Mouse (Mus musculus): ENCODE results near the gene Rbm3. TPM values are rescaled to one million over a fixed set of nuclear protein-coding genes. Genes with fewer than 3 reads are reported as not detected.
A peak's percentile ranks its signal among the peaks of the same experiment; 100 is the strongest.

Gene Rbm3
- polyA plus RNA-seq (2015; fragmentation: Nextera tagmentation; extraction: Ambion mirVana), result 372 and 405 TPM in 2 replicates

DNA sequence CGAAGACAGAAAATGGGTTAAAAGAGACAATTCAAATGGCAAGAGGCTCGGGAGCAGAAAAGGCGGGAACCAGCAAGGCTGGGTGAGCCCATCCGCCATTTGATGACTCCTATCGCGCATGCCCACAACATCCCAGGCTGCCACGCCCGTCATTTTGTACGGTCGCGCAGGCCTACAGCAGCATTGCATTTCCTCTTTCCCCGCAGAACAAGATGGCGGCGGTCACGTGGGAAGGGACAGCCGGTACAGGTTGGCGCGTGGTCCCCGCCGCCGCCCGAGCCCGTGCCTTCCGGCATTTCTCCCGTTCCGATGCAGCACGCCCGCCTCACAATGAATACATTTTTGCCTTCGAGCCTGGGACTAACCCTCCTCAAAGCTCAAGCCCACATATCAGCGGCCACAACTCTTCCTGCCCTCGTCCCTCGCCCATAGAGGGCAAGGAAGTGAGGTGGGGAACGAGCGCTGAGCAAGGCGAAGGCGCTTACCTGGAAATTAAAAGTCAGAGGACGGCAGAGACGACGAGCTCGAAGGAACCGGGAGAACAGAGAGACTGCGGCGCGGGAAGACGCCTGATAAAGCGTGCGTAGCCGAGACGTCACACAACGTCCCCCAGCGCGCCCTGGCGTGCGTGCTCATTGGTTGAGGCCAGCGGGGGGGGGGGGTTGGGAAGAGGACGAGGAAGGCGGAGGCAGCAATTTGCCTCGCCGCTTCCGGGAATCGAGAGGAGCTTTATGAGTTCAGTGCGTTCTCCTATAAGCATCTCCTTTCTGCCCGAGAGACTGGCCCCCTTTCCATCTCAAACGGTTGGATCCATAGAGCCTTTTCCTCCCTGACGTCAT is at the start of gene Rbm3:
Gene Rbm3 (minus strand): TSS at position 728 of the 839 bp plus-strand sequence.
- peaks cover 6% of the 10 kb centered on the region for H3K4me1 ChIP-seq (ENCODE audit: control insufficient read depth, insufficient read depth, low read length)
- no peaks in the 10 kb centered on the region for H3K9me3 ChIP-seq (ENCODE audit: control insufficient read depth, low read length)
- ATAC-seq, result peak; percentile 97
- peak within 1 kb of the TSS; percentile 97 for H3K27ac ChIP-seq (ENCODE audit: low read length)
- H3K9ac ChIP-seq (ENCODE audit: low read depth, low read length), result peak within 1 kb of the TSS; percentile 81
- H3K4me2 ChIP-seq (ENCODE audit: low read depth, low read length), result peak within 1 kb of the TSS; percentile 64
- WGBS, result 22% methylated on average over 62 of the region's 65 CpGs
- H3K36me3 ChIP-seq (ENCODE audit: control insufficient read depth, insufficient read depth, low read length), result no peaks in the 10 kb centered on the region
- H3K4me3 ChIP-seq (ENCODE audit: low read length), result peak within 1 kb of the TSS; percentile 67
- no peaks in the 10 kb centered on the region for H3K27me3 ChIP-seq (replicated peaks; ENCODE audit: control insufficient read depth, insufficient read depth, low read length)

DNA sequence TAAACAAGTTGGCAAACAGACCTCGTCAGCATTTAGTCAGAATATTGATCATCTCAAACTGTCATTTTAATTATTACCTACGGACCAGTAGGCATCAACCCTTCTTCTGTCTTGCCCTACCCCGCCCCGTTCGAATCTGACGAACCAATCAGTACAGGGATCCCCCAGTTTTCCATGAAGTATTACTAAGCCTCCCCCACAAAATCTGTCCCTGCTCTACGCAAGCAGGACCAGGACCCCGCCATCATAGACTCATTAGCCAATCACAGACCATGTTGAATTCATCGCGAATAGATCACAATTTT is 47.7 kb upstream of the Rbm3 start, which contains the start of gene Ebp:
Gene Ebp (minus strand): TSS at position 94 of the 305 bp plus-strand sequence.
- WGBS, result 17% methylated on average over 10 of the region's 10 CpGs
- Histone ChIP-seq H3K9ac (ENCODE audit: low read depth, low read length) (peak within 1 kb of the TSS; percentile 79), H3K27me3 (replicated peaks; ENCODE audit: control insufficient read depth, insufficient read depth, low read length) (no peaks in the 10 kb centered on the region), H3K36me3 (ENCODE audit: control insufficient read depth, insufficient read depth, low read length) (no peaks in the 10 kb centered on the region), H3K4me2 (ENCODE audit: low read depth, low read length) (peak within 1 kb of the TSS; percentile 60), H3K9me3 (ENCODE audit: control insufficient read depth, low read length) (no peaks in the 10 kb centered on the region), H3K4me1 (ENCODE audit: control insufficient read depth, insufficient read depth, low read length) (no peaks in the 10 kb centered on the region), H3K4me3 (ENCODE audit: low read length) (peak within 1 kb of the TSS; percentile 63), H3K27ac (ENCODE audit: low read length) (no peak within 1 kb of the TSS)
- ATAC-seq, result 0 out of 2 replicates have a peak, but pooled peaks have one; percentile 31

DNA sequence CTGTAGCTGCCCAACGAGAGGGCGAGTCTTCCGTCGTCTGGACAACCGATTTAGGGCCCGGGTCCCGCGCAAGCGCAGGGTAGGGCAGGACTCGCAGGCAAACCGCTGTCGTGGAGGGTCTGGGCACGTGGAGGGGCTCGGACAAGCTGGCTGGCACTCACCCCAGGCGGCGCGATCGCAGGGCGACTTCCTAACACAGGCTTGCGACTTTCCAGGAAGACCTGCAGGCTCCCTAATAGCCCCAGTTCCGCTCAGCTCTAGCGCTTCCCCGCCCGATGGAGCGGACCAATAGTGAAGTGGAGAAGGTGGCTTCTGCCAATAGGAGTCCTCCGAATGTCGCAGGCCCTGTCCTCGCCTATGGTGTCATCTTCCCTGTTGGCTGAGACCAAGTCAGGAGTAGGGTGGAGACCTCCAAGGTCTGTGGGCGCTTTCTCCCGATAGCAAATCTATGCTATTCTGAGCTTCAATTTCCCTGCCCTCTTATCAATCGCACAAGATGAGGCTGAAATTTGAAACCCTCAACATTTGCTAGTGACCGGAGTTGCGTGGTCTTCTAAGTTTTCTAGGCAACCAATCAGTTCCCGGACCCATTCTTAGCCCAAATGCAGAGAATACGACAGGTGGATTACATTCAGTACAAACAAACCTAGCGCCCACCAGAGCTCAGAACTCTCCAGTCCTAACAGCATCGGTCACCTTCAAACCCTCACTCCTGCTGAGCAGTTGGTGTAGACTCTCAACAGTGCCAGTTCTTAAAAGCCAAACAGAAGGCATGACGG is 47.1 kb upstream of the Rbm3 start:
- Histone ChIP-seq H3K9me3 (ENCODE audit: control insufficient read depth, low read length) (no peaks in the 10 kb centered on the region), H3K4me3 (ENCODE audit: low read length) (peak overlapping the region; percentile 63), H3K9ac (ENCODE audit: low read depth, low read length) (peak overlapping the region; percentile 79), H3K36me3 (ENCODE audit: control insufficient read depth, insufficient read depth, low read length) (no peaks in the 10 kb centered on the region), H3K27ac (ENCODE audit: low read length) (no peak overlapping the region), H3K4me2 (ENCODE audit: low read depth, low read length) (peak overlapping the region; percentile 60), H3K27me3 (replicated peaks; ENCODE audit: control insufficient read depth, insufficient read depth, low read length) (no peaks in the 10 kb centered on the region), H3K4me1 (ENCODE audit: control insufficient read depth, insufficient read depth, low read length) (no peaks in the 10 kb centered on the region)
- WGBS, result 12% methylated on average over 38 of the region's 38 CpGs
- ATAC-seq, result peak; percentile 99

DNA sequence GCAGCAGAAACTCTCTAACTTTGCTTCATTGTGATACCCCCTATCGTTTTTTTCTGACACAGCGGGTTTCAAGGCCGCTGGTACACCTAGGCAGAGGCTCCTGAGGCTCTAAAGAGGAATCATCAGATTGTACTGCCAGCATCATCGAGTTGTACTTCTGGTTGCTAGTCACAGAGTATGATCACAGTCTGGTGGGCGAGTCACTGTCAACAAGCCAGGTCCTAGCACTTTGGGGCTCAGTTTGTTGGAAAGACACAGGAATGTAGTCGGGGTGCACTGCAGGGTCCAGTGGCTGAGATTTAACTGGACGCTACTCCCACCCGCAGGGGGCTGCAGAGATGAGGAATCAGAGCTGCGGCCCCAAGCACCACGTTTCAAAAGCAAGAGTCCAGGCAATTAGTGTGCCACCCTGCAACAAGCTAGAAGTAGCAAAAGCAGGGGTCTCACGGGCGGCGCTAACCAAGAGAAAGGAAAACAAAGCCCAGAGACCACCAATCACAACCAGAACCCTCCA is 46.5 kb upstream of the Rbm3 start:
- H3K36me3 ChIP-seq (ENCODE audit: control insufficient read depth, insufficient read depth, low read length), result no peaks in the 10 kb centered on the region
- no peak; the same call in 1 of the 2 replicates for ATAC-seq
- 12% methylated on average over 13 of the region's 13 CpGs for WGBS
- H3K4me2 ChIP-seq (ENCODE audit: low read depth, low read length), result peak overlapping the region; percentile 60
- no peaks in the 10 kb centered on the region for H3K4me1 ChIP-seq (ENCODE audit: control insufficient read depth, insufficient read depth, low read length)
- no peaks in the 10 kb centered on the region for H3K9me3 ChIP-seq (ENCODE audit: control insufficient read depth, low read length)
- peak overlapping the region; percentile 63 for H3K4me3 ChIP-seq (ENCODE audit: low read length)
- H3K27me3 ChIP-seq (replicated peaks; ENCODE audit: control insufficient read depth, insufficient read depth, low read length), result no peaks in the 10 kb centered on the region
- no peak overlapping the region for H3K27ac ChIP-seq (ENCODE audit: low read length)
- H3K9ac ChIP-seq (ENCODE audit: low read depth, low read length), result peak overlapping the region; percentile 79

DNA sequence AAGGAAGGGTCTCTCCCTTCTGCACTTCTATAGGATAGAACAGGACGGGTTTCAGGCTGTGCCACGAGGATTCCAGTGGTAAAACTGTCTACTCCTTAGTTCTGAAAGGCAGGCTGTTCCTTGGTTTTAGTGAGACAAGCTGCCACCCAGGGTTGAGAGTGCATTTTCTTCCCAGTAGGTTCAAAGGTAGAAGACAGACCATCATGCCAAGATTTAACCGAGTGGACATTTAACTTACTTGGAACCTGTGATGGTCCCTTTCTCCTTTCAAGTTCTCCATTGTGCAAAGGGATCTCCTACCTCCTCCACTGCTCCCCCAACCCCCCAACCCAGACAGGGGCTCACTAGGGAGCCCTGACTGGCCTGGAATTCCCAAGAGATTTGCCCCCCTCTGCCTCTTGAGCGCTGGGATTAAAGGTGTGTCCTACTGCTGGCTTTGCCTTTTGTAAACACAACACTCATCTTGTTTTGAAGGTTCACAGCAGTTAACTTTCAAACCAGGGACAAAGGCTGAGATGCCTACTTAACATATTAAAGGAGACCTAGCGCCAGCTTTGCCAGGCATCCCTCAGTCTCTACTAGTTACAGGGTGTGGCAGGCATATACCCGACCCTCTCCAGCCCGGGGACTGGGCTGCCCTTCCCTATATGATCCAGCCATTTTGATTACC is 37.3 kb upstream of the Rbm3 start:
- Histone ChIP-seq H3K9ac (ENCODE audit: low read depth, low read length) (no peak overlapping the region), H3K4me1 (ENCODE audit: control insufficient read depth, insufficient read depth, low read length) (no peaks in the 10 kb centered on the region), H3K9me3 (ENCODE audit: control insufficient read depth, low read length) (no peaks in the 10 kb centered on the region), H3K4me2 (ENCODE audit: low read depth, low read length) (no peak overlapping the region), H3K27ac (ENCODE audit: low read length) (no peak overlapping the region), H3K36me3 (ENCODE audit: control insufficient read depth, insufficient read depth, low read length) (no peaks in the 10 kb centered on the region), H3K4me3 (ENCODE audit: low read length) (no peak overlapping the region), H3K27me3 (replicated peaks; ENCODE audit: control insufficient read depth, insufficient read depth, low read length) (no peaks in the 10 kb centered on the region)
- ATAC-seq, result no peak
- 13% methylated on average over 7 of the region's 7 CpGs for WGBS

DNA sequence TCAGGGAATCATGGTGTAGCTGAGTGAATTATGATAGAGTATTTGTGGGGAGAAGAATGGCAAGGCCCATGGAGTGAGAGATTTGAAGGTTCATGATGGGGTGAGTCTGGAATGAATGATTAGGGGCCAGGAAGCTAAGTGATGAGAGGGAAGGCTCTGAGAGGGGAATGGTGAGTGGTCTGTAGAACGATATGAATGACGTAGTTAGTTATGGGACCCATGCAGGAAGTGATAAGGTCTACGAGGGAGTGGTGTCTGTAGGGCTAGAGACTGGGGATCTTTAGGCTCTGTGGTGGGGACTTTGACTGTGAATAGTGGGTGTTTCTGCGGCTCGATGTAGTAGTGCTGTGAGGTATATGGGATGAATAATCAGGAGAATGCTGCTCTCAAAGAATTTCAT is 34.0 kb upstream of the Rbm3 start:
- ATAC-seq, result no peak
- 87% methylated on average over 5 of the region's 5 CpGs for WGBS

DNA sequence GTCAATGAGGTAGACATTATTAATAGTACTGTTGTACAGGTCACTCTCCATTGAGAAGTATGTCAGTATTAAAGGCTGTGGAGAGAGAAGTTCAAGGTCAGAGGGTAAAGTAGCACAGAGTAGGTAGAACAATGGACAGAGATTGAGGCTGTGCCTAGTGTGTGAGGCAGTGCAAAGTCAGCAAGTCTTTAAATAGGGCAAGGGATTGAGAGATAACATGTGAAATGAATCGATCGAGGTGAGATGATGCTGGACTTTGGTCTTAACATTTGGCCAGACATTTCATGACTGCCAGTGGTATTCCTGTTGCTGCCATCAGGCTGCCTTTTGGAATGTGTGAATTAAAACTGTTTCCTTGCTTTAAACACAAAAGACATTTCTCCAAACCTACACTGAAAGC is 33.2 kb upstream of the Rbm3 start:
- WGBS, result 97% methylated on average over 2 of the region's 2 CpGs
- Histone ChIP-seq H3K4me3 (ENCODE audit: low read length) (no peak overlapping the region), H3K9ac (ENCODE audit: low read depth, low read length) (no peak overlapping the region), H3K36me3 (ENCODE audit: control insufficient read depth, insufficient read depth, low read length) (no peaks in the 10 kb centered on the region), H3K4me2 (ENCODE audit: low read depth, low read length) (no peak overlapping the region), H3K4me1 (ENCODE audit: control insufficient read depth, insufficient read depth, low read length) (0 out of 2 replicates have a peak, but pooled peaks cover 4% of the 10 kb centered on the region), H3K27me3 (replicated peaks; ENCODE audit: control insufficient read depth, insufficient read depth, low read length) (no peaks in the 10 kb centered on the region), H3K9me3 (ENCODE audit: control insufficient read depth, low read length) (no peaks in the 10 kb centered on the region), H3K27ac (ENCODE audit: low read length) (no peak overlapping the region)
- no peak for ATAC-seq

More for the DNA sequence above, 34.0 kb upstream of the Rbm3 start:
- Histone ChIP-seq H3K36me3 (ENCODE audit: control insufficient read depth, insufficient read depth, low read length) (no peaks in the 10 kb centered on the region), H3K4me3 (ENCODE audit: low read length) (no peak overlapping the region), H3K27me3 (replicated peaks; ENCODE audit: control insufficient read depth, insufficient read depth, low read length) (no peaks in the 10 kb centered on the region), H3K9ac (ENCODE audit: low read depth, low read length) (no peak overlapping the region), H3K4me2 (ENCODE audit: low read depth, low read length) (no peak overlapping the region), H3K9me3 (ENCODE audit: control insufficient read depth, low read length) (no peaks in the 10 kb centered on the region), H3K27ac (ENCODE audit: low read length) (no peak overlapping the region), H3K4me1 (ENCODE audit: control insufficient read depth, insufficient read depth, low read length) (0 out of 2 replicates have a peak, but pooled peaks cover 3% of the 10 kb centered on the region)

DNA sequence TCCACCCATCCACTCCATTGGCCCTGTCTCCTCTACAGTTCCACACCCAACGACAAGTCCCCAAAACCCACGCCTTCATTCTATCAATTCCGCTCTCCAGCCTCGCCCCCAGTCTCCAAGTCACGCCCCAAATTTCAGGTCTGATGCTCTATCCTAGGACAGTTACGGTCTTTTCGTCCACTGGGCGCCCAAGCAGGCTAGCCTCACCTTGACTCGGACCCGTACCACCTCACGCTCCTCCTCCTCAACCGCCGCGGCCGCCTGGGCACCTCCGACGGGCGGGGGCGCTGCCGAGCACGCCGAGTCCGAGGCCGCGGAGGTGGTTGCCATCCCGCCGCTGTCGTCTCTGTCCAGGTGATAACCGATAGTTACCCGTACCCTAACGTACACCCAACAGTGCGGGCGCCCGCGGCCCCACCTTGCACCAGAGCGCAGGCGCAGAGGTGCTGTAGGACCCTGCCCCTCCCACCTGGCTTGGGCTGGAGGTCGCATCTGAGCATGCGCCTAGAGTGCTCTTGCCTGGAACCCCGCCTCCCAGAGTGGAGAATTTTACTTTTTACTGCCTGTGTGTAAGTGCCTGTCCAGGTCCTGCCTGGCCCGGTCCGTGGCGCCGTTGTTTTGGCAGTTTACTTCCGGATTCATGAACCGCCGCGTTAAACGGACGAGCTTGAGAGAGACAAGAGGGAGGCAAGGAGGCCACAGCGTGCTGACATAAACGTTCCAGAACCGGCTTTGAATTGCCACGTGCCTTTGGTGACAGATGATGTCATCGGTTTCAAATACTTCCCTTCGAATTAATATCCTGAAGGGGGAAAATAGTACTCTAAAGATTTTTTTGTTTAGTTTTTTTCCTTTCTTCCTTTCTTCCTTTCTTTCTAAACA is 30.1 kb upstream of the Rbm3 start, which contains the start of gene Tbc1d25:
Gene Tbc1d25 (minus strand): TSS at position 678 of the 882 bp plus-strand sequence.
- 14% methylated on average over 54 of the region's 56 CpGs for WGBS
- Histone ChIP-seq H3K27ac (ENCODE audit: low read length) (peak within 1 kb of the TSS; percentile 65), H3K27me3 (replicated peaks; ENCODE audit: control insufficient read depth, insufficient read depth, low read length) (no peaks in the 10 kb centered on the region), H3K9me3 (ENCODE audit: control insufficient read depth, low read length) (no peaks in the 10 kb centered on the region), H3K4me3 (ENCODE audit: low read length) (peak within 1 kb of the TSS; percentile 62), H3K9ac (ENCODE audit: low read depth, low read length) (peak within 1 kb of the TSS; percentile 71), H3K36me3 (ENCODE audit: control insufficient read depth, insufficient read depth, low read length) (no peaks in the 10 kb centered on the region), H3K4me1 (ENCODE audit: control insufficient read depth, insufficient read depth, low read length) (0 out of 2 replicates have a peak, but pooled peaks cover 4% of the 10 kb centered on the region), H3K4me2 (ENCODE audit: low read depth, low read length) (peak within 1 kb of the TSS; percentile 56)
- ATAC-seq, result peak; percentile 98

Data from intestine, embryonic 16.5 days (tissue).